Mouse (Mus musculus) bone marrow macrophage, adult 2 months (primary cell): ENCODE measurements around the gene Dhx34.

Source experiments
- CTCF ChIP-seq: IDR thresholded peaks from 2 replicates; pipeline ENCODE4 v1.5.1; 2012; ENCODE audit warnings: low read depth, mild to moderate bottlenecking, low read length, moderate library complexity
- POLR2A ChIP-seq: IDR thresholded peaks from 2 replicates; pipeline ENCODE4 v1.6.1; 2012; ENCODE audit warnings: mild to moderate bottlenecking, low read depth, low read length, borderline replicate concordance

DNA sequence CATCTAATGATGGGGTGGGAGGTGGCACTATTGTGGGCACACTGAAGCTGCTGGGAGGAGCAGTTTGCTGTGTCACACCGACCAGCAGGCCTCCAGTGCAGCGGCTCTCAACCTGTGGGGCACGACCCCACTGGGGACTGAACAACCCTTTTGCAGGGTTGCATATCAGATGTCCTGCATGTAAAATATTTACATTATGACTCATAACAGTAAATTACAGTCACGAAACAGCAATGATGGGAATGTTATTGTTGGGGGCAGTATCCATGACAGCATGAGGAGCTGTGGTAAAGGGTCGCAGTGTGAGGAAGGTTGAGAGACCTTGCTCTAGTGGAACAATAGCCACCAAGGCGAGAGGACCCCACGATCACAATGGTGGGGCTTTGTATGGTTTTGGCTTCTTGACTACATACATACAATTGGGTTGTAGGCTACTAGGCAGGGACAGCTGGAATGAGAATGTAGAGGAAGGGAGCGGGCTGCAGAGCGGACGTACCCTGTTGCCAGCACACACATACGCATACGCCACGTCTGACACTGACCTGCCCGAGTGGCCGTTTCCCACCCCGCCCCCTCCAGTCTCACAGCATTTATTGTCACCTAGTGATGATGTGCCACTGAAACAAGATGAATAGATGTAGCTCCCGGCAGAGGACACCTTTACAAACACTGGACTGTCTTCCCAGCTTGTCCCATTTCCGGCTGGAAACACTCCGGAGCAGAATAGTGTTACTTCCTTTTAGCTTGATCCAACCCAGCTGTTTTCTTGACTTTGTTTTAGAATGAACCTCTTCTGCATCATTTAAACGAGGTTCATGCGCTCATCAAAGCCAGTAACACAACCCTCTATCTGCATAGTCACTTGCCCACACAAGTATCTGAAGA is 12.8 kb downstream of the Dhx34 start:
- TF ChIP-seq POLR2A (no peak), CTCF (no peak)
